Mouse (Mus musculus): ENCODE measurements around the gene Knstrn.

Knstrn gene

GRCm38 (mm10) chr2:118899981-118900825 lies 86.4 kb downstream of the Knstrn start, which contains the start of gene Bahd1:
Gene Bahd1, plus strand, starts transcription at chr2:118900377.
- ATAC-seq (ENCODE audit: low TSS enrichment), result peak; percentile 28

DNA sequence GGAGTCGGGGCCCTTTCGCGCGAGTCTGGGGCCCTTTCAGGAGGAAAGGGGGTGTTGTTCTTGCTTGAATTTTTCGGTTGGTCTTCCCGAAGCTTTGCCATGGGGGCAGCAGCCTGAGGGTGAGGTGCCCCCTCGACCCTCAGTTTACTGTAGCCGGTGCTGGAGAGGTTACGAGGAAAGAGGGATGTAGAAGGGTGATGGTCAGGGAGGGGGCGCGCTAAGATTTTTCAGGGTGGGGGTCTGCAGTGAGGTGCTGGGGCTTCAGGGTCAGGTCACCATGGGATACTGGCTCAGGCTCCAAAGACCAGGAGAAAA lies 87.0 kb downstream of the Knstrn start:
- ATAC-seq (ENCODE audit: low TSS enrichment), result no peak

DNA sequence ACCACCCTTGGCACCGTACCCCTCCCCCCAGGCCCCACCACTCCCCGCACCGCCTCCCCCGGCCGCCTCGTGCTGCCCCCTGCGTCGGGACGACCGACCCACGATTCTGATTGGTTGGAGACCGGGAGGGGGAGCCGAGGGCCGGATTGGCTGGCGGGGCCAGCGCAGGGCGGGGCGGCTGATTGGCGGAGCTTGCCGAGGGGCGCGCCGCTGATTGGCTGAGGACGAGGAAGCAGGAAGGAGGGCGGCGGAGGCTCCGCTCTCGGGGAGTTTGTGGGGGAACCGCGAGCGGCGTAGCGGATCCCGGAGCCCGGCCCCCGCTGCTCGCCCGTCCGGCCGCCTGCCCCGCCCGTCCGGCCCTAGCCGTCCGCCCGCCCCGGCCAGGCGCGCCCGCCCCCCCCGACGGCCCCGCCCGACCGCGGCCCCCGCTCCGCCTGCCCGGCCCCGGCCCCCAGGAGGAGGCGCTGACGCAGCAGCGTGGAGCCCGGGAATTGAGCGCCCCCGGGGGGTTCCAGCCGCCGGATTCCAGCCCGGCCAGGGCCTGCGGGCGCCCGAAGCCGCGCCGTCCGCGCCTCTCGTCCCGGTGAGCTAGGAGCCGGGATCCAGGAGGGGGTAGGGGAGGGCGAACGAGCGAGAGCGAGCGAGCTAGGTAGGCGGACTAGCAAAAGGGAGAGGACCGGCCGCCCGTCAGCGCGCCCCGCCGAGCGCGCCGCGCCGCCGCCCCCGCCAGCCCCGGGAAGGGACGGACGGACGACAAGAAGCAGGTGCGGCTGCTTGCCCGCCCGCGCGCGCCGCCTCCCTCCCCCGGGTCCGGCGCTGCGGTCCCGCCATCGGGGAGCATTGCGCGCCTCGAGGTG lies 87.6 kb downstream of the Knstrn start:
- peak; percentile 82 for ATAC-seq (ENCODE audit: low TSS enrichment)

GRCm38 (mm10) chr2:118902051-118903025 lies 88.5 kb downstream of the Knstrn start:
- ATAC-seq (ENCODE audit: low TSS enrichment), result no peak

GRCm38 (mm10) chr2:118903333-118903741 lies 89.5 kb downstream of the Knstrn start:
- no peak for ATAC-seq (ENCODE audit: low TSS enrichment)

All from frontal cortex, adult (tissue).